Mouse (Mus musculus): ENCODE data around the gene Dpm3. TPM values are rescaled to one million over a fixed set of nuclear protein-coding genes. Genes with fewer than 3 reads are reported as not detected.

The Dpm3 gene
- total and polyA plus RNA-seq, 3 experiments: 13.5 to 178 (median 47.7) TPM

DNA sequence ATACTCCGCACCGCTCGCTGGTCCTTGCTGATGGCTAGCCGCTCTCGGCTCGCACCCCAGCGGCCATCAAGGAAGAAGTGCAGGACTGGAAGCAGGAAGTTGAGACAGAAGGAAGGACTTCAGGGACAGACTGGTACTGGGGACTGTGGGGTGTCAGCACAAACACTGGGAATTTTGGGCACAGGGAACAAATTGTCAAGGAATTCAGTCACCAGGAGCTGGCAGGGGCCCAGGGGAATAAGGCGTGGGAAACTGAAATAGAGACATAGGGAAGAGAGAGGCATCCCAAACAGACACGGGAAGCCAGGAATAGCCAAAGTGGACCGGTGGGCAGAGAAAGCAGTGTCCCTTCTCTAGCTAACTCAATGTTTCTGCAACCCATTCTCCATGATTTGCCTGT, 22.6 kb upstream of the Dpm3 start:
- ATAC-seq (ENCODE audit: extremely low read depth, insufficient number of reproducible peaks, low FRiP score, poor library complexity, severe bottlenecking): no peak

DNA sequence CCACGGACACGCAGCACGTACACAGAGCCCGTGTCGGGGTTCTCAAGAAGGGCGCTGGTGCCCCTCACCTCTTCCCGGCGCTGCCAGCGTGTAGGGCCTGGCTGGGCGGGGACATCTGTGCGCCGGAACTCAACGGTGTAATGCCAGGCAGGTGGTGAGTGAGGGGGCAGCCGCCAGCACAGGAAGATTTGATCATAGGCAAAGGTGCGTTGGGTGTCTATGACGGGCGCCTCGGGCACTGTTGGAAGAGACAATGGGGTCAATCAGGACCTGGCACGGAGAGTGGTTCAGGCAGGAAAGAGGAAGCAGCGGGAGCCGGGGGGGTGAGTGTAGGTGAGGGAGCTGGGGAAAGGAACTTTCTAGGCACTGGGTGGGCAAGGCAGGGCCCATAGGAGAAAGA, 21.5 kb upstream of the Dpm3 start:
- TF ChIP-seq POLR2AphosphoS5 (IDR thresholded peaks at IDR 0.05; ENCODE audit: insufficient replicate concordance, low read depth, low read length) (no peak), TAL1 (conservative IDR thresholded peaks at IDR 0.05; ENCODE audit: low read depth, low read length) (no peak), GATA2 (IDR thresholded peaks at IDR 0.05; ENCODE audit: borderline replicate concordance, low read depth, low read length) (no peak), GATA1 (IDR thresholded peaks at IDR 0.05; ENCODE audit: borderline replicate concordance, low read length) (no peak), CTCF (IDR thresholded peaks at IDR 0.05; ENCODE audit: low read depth, low read length) (no peak)
- H3K4me1 ChIP-seq (ENCODE audit: insufficient read depth, low read depth, low read length): peaks cover 25% of the 10 kb centered on the region
- H3K36me3 ChIP-seq (replicated peaks): no peaks in the 10 kb centered on the region
- no peak for ATAC-seq (ENCODE audit: extremely low read depth, insufficient number of reproducible peaks, low FRiP score, poor library complexity, severe bottlenecking)
- H3K27me3 ChIP-seq (ENCODE audit: insufficient read depth, low read length): peaks cover 80% of the 10 kb centered on the region
- no peak overlapping the region for H3K4me3 ChIP-seq (ENCODE audit: low read depth, low read length)
- H3K9me3 ChIP-seq (replicated peaks): no peaks in the 10 kb centered on the region
- no peak for DNase-seq (ENCODE audit: low spot score)

More for the DNA sequence above, 22.6 kb upstream of the Dpm3 start:
- Histone ChIP-seq H3K36me3 (replicated peaks) (no peaks in the 10 kb centered on the region), H3K4me3 (ENCODE audit: low read depth, low read length) (no peak overlapping the region), H3K9me3 (replicated peaks) (no peaks in the 10 kb centered on the region), H3K27me3 (ENCODE audit: insufficient read depth, low read length) (peaks cover 82% of the 10 kb centered on the region), H3K4me1 (ENCODE audit: insufficient read depth, low read depth, low read length) (peaks cover 29% of the 10 kb centered on the region)
- no peak for TF ChIP-seq GATA2 (IDR thresholded peaks at IDR 0.05; ENCODE audit: borderline replicate concordance, low read depth, low read length)
- TF ChIP-seq POLR2AphosphoS5 (IDR thresholded peaks at IDR 0.05; ENCODE audit: insufficient replicate concordance, low read depth, low read length): no peak
- TF ChIP-seq TAL1 (conservative IDR thresholded peaks at IDR 0.05; ENCODE audit: low read depth, low read length): no peak
- no peak for TF ChIP-seq GATA1 (IDR thresholded peaks at IDR 0.05; ENCODE audit: borderline replicate concordance, low read length)
- TF ChIP-seq CTCF (IDR thresholded peaks at IDR 0.05; ENCODE audit: low read depth, low read length): no peak
- no peak for DNase-seq (ENCODE audit: low spot score)

DNA sequence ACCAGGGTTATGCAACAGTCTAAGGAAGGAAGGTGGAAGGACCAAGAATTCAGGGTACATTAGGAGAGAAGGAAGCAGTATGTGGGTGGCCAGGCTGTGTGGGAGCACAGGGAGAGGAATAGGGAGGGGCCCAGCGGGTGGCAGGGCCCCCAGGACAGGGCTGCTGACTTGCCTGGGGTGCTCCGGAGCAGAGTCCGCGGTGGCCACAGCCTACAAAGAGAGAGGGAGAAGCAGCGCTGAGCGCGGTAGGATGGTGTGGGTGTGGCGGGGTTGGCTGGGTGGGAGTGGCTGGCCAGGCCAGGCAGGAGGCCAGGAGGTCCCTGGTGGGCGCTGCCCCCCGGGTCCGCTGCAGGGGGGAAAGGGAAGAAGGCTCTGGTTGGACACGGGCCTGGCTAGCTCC, 20.7 kb upstream of the Dpm3 start:
- TF ChIP-seq CTCF (IDR thresholded peaks at IDR 0.05; ENCODE audit: low read depth, low read length) (no peak), GATA2 (IDR thresholded peaks at IDR 0.05; ENCODE audit: borderline replicate concordance, low read depth, low read length) (no peak), GATA1 (IDR thresholded peaks at IDR 0.05; ENCODE audit: borderline replicate concordance, low read length) (no peak), TAL1 (conservative IDR thresholded peaks at IDR 0.05; ENCODE audit: low read depth, low read length) (no peak), POLR2AphosphoS5 (IDR thresholded peaks at IDR 0.05; ENCODE audit: insufficient replicate concordance, low read depth, low read length) (no peak)

DNA sequence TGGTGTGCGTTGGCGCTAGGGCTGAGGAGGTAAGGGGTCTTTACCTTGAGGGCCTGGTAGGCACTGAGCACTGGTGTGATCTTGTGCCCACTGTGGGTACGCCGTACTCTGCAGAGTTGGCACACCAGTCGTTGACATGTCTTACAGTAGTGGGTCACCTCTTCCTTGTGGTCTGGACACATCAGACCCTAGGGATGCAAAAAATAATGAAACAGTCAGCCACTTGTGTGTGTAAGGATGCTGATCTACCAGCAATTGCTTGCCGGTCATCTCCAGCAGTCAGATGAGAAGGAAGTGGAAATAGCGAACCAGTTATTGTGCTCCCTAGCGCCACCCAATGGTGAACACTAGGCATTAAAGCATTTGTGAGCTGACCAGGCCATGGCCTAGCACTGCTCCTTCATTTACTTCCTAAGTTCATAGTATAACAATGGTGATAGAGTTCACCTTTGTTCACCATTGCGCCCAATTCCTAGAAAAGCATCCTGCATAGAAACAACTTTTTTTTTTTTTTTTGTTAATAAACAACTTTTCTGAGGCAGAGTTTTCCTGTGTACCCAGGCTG, 16.7 kb upstream of the Dpm3 start:
- H3K27me3 ChIP-seq (ENCODE audit: insufficient read depth, low read length): peaks cover 49% of the 10 kb centered on the region
- TF ChIP-seq GATA1 (IDR thresholded peaks at IDR 0.05; ENCODE audit: borderline replicate concordance, low read length) (no peak), CTCF (IDR thresholded peaks at IDR 0.05; ENCODE audit: low read depth, low read length) (peak; percentile 68)
- peaks cover 3% of the 10 kb centered on the region for H3K36me3 ChIP-seq (replicated peaks)
- no peak for DNase-seq (ENCODE audit: low spot score)
- H3K9me3 ChIP-seq (replicated peaks): no peaks in the 10 kb centered on the region
- no peak for ATAC-seq (ENCODE audit: extremely low read depth, insufficient number of reproducible peaks, low FRiP score, poor library complexity, severe bottlenecking)
- no peak overlapping the region for H3K4me3 ChIP-seq (ENCODE audit: low read depth, low read length)
- H3K4me1 ChIP-seq (ENCODE audit: insufficient read depth, low read depth, low read length): peaks cover 49% of the 10 kb centered on the region

More for the DNA sequence above, 20.7 kb upstream of the Dpm3 start:
- no peaks in the 10 kb centered on the region for H3K36me3 ChIP-seq (replicated peaks)
- H3K4me3 ChIP-seq (ENCODE audit: low read depth, low read length): no peak overlapping the region
- DNase-seq (ENCODE audit: low spot score): no peak
- H3K27me3 ChIP-seq (ENCODE audit: insufficient read depth, low read length): peaks cover 74% of the 10 kb centered on the region
- no peaks in the 10 kb centered on the region for H3K9me3 ChIP-seq (replicated peaks)
- no peak for ATAC-seq (ENCODE audit: extremely low read depth, insufficient number of reproducible peaks, low FRiP score, poor library complexity, severe bottlenecking)
- H3K4me1 ChIP-seq (ENCODE audit: insufficient read depth, low read depth, low read length): peaks cover 20% of the 10 kb centered on the region

DNA sequence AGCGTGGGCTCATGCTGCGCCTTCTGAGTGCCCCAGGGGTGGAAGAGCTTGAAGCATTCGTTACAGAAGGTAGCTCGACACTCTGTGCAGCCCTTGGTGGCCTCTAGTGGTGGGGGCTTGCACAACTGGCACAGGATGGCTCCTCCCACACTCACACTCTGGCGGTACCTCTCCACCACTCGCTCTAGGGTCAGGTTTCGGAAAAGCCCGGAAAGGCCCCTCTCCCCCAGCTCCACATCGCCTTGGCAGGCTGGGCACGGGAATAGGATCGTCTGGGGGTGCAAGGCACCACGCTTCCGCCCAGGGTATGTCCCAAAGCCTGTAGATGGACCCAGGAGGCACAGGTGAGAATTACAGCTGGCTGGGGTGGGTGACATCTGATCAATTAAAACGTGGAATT, 15.5 kb upstream of the Dpm3 start:
- peaks cover 51% of the 10 kb centered on the region for H3K4me1 ChIP-seq (ENCODE audit: insufficient read depth, low read depth, low read length)

DNA sequence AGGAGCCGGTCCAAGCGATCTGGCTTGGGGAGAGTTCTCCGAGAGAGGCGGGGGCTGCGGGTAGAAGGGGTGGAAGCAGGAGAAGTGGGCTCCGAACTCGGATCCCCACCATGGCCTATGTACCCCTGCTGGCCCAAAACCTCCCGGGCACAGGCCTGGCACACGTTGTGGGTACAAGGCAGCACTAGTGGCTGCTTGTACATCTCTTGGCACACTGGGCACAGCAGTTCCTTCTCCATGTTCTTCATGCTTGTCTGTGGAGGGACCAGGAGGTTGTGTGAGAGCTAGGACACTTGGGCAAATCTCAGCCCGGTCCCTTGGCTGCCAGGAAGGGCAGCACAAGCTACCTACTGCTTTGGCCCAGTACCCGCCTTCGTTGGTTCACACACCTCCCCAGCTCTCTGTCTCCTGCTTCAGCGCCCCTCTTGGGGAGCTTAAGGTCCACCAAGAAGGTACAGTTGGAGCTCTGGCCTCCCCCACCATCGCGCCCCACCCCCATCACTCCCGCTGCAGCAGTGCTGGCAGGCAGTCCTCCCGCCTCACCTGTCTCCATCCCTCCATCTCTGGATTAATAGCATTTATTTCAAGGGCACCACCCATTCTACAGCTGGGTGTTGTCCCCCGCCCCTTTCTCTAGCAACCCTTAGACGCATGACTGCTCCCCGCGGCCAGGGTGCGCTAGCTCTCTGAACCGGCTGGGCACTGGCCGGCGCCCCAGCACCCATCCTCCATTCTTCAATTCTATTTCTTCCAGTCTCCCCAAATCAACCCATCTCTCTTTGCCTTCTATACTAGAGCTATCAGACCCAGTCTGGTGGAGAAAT, 14.8 kb upstream of the Dpm3 start:
- DNase-seq (ENCODE audit: low spot score): no peak
- Histone ChIP-seq H3K27me3 (ENCODE audit: insufficient read depth, low read length) (peaks cover 29% of the 10 kb centered on the region), H3K4me3 (ENCODE audit: low read depth, low read length) (0 out of 2 replicates have a peak overlapping the region, but pooled peaks have one; percentile 18), H3K9me3 (replicated peaks) (no peaks in the 10 kb centered on the region), H3K36me3 (replicated peaks) (peaks cover 21% of the 10 kb centered on the region), H3K4me1 (ENCODE audit: insufficient read depth, low read depth, low read length) (peaks cover 48% of the 10 kb centered on the region)
- TF ChIP-seq GATA2 (IDR thresholded peaks at IDR 0.05; ENCODE audit: borderline replicate concordance, low read depth, low read length) (no peak), GATA1 (IDR thresholded peaks at IDR 0.05; ENCODE audit: borderline replicate concordance, low read length) (no peak), TAL1 (conservative IDR thresholded peaks at IDR 0.05; ENCODE audit: low read depth, low read length) (no peak), CTCF (IDR thresholded peaks at IDR 0.05; ENCODE audit: low read depth, low read length) (no peak), POLR2AphosphoS5 (IDR thresholded peaks at IDR 0.05; ENCODE audit: insufficient replicate concordance, low read depth, low read length) (no peak)
- no peak for ATAC-seq (ENCODE audit: extremely low read depth, insufficient number of reproducible peaks, low FRiP score, poor library complexity, severe bottlenecking)

More for the DNA sequence above, 15.5 kb upstream of the Dpm3 start:
- Histone ChIP-seq H3K27me3 (ENCODE audit: insufficient read depth, low read length) (peaks cover 37% of the 10 kb centered on the region), H3K36me3 (replicated peaks) (peaks cover 15% of the 10 kb centered on the region), H3K9me3 (replicated peaks) (no peaks in the 10 kb centered on the region), H3K4me3 (ENCODE audit: low read depth, low read length) (no peak overlapping the region; the same call in 1 of the 2 replicates)
- DNase-seq (ENCODE audit: low spot score): no peak
- no peak for ATAC-seq (ENCODE audit: extremely low read depth, insufficient number of reproducible peaks, low FRiP score, poor library complexity, severe bottlenecking)
- TF ChIP-seq GATA1 (IDR thresholded peaks at IDR 0.05; ENCODE audit: borderline replicate concordance, low read length) (no peak), CTCF (IDR thresholded peaks at IDR 0.05; ENCODE audit: low read depth, low read length) (0 out of 2 replicates have a peak, but pooled peaks have one; percentile 7)
